Mouse (Mus musculus) cerebellum, adult 9-11 months (tissue): ENCODE measurements around the gene Gbp8.
"Not testable (repeated sequence)": the region's sequence is repeated elsewhere in the genome, so short reads cannot be mapped to it uniquely, and the experiment has no call there.

ENCODE experiments used
- DNase-seq: peaks from one replicate; pipeline ENCODE4 v3.0.0; 2022

The Gbp8 gene

DNA sequence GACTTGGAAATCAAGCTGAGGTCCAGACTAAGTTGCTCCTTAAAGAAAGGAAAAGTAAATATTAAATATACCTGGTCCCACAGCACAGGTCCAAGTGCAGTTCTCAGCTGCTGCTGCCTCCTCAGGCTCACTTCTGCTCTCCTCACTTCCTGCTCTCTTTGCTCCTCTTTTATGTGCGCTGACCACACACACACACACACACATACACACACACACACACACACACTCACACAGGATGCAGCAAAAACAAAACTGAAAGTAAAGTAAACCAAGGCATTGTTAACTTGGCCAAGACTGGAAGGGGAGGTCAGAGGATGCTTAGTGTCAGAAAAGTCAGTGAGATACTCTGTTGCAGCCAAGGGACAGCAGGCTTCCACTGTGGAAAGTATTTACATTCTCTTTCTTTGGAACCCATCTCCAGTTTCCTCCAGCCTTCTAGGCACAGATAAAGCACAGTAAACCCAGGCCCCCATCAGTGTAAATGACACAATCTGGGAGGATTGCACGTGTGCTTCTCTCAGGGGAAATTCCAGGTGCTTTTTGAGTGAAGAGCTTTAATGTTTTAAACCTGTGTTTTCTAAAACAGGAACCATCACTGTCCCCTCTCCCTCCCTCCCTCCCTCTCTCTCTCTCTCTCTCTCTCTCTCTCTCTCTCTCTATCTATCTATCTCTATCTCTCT lies at the start of gene Gbp8, which contains the start of the genes Gbp9 and Gbp4:
Gbp8 (minus strand) TSS at position 132 of the 680 bp plus-strand sequence.
Gbp9 (minus strand) TSS at position 131 of the 680 bp plus-strand sequence.
Gbp4 (minus strand) TSS at position 178 of the 680 bp plus-strand sequence.
- not testable (repeated sequence) for DNase-seq

DNA sequence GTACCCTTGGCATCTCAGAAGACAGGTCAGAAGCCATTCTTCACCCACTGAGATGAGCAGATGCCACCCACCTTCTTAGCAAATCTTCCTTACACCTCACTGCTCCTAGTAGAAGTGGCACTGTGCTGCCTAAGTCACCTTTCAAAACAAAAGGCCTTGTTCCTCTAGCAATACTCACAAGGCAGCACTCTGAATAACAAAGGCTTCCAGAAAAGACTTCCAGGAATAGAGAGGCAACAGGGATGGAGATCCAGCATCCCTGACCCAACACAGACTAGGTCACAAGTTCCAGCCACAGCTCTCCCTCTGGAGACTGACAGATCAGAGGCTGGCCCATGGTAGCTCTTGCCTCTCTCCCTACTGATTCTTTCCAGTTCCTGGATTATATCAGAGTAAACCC lies 42.1 kb upstream of the Gbp8 start:
- no peak for DNase-seq

DNA sequence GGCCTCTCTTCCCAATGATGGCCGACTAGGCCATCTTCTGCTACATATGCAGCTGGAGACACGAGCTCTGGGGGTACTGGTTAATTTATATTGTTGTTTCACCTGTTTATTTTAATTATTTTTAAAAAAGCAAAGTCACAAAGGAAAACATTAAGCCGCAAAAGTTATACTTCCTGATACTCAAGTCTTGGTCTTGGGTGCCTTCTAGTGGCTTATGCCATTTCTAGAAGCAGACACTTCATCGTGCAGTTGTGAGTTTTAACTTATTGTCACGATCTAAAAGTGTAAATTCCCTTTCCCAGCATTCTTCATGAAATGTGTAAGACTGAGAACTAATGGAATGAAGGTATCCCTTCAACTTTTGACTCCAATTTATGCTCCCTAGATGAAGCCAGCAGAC lies 17.2 kb upstream of the Gbp8 start:
- no peak for DNase-seq

DNA sequence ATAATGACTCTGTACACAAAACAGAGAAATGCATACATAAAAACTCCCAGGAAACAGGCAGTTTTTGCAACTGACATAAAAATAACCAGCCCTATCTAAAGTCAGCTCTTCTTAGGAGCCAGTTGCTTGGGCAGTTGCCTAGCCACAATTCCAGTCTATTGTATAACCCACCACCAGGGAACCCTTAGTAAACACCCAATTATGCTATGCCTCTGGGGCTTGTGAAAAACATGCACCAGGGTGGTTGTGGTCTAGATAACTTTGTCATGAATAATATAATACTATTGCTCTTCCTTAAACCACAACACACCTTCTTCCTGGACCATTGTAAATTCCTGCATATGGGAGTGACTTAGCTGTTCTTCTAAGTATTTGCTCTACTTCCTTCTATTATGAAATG lies 14.7 kb upstream of the Gbp8 start:
- no peak for DNase-seq

DNA sequence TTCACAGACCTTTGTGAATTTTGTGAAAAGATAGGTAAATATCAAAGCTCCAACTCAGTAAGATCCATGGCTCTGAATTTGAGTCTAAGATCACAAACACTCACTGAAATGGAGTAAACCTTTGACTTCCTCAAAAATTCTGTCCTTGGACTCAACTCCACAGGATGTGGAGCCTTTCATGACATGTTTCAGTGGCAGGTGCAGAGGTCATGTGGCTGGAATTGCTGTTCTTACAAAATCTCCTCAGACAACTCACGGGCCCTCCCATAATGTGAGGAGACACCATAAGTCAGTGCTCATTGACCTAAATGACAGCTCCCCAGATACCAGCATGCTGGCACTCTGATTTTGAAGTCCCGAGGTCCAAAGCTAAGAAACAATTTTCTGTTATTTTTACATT lies 8.7 kb upstream of the Gbp8 start:
- DNase-seq: not testable (repeated sequence)

DNA sequence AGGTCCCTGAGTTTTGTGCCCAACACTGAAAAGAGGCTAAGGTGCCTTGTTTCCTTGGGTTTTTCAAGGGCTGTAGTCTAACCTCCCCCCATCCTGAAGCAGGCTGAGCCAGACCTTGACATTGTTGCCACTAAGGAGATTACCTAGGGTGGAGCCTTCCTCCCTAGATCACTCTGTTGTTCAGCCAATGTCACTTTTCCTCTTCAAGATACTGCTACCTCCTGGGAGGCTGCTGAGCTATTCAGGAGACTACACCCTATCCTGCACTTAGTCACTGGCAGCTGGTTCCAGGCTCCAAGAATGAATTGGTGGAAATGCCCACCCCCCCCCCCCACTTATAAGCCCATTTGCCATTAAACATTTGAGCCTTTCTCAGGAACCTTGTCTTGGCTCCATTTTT lies 7.1 kb upstream of the Gbp8 start:
- DNase-seq: no peak

DNA sequence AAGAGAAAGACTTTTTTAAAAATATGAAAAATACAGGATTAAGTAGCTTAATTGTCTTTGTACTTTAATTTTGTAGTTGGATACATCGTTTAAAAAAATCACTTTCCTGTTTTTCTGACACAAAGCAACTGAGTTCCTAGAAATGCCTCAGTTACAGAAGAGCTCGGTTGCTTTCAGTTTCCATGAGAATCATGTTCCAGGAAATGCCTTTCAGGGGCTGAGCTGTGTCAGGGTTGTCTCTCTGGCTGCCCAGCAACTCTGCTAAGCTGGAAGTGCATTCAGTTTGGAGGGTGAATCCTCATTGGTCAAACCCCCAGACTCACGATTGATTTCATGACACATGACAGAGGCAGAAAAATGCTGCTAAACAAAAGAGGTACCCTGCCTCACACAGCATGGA lies 6.4 kb upstream of the Gbp8 start:
- DNase-seq: not testable (repeated sequence)

DNA sequence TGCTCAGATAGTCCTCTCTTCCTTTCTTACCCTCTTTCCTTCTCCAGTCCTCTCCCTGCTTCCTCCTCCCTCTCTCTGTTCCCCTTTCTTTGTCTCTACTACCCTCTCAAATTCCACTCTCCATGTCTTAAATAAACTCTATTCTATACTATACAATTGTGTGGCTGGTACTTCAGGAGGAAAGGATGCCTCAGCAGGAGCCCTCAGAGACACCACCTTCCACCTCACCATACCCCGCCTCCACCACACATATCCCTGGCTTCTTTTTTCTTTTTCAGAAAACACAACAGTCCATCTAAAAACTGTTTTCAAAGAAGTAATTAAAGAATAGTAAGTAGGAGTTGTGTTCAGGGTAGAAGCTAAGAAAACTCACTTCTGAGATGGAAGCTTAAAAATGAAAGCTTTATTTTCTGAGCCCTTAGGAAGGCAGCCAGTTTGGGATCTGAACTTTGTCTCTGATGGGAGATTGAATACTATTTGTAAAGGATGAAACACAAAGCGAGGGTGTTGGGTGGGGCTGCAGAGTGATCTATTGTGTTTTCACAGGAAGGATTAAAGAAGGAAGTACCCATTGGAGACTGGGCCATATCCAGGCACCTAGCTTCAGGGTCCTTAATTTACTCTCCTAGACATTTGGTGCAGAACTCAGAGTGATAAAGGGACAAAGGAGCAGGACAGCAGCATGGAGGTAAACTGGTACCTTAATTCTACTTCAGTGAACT lies 910 bp upstream of the Gbp8 start:
- DNase-seq: not testable (repeated sequence)

DNA sequence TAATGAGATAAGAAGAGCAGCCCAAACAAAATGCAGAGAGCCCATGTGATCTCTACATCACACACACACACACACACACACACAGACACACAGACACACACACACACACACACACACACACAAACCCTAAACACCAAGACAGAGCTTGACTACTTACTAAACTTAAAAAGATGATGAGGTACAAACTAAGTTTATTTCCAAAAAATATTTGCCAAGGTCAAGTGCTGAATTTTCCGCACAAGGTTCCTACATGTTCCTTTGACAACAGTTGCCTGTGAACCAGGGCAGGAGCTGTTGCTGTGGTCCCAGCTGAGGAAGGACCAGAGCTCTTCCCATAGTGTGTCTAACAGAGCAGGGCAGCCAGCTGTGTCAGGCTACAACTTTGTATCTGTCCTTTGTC lies 434 bp downstream of the Gbp8 start:
- no peak for DNase-seq

DNA sequence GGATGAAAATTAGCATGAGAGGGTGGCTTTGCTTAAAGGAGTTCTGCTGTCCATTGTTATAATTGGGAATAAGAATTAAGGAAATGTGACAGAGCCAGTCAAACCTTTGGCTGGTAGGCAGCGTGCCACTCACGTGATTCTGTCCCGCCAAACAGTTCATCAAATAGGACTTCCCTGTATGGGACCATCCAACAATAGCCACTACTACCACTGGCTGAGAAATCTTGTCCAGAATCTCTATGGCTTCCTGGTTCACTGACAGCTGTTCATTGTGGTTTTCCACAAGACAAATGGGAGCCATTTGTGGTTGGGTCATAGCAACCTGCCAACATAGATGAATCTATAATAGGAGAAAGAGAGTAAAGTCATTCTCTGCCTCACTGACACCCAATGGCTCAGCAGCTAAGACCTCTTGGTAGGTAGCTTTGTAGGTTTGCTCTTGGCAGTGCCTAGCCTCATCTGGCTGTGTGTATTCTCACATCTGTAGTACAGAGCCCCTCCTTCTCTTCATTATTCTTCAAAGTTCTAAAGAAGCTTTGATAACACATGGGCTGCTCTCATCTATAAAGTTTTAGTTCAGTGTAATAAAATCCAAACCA lies 2.5 kb downstream of the Gbp8 start:
- not testable (repeated sequence) for DNase-seq

DNA sequence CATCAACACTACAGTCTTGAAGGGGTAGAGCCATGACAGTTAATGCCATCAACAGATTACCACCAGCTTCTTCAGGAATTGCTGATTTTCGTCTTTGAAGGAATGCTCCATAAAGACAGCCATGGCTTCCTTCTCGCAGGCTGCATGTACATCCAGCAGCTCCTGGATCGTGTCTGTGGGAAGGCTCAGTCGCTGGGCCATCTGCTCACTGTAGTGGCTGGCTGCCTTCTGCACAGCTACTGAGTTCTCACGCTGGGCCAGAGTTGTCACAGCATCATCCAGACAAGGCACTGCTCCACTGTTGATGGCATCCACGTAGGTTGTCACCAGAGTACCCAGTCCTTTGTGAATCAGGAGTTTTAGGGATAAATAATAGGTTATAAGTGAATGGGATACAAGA lies 17.6 kb downstream of the Gbp8 start:
- not testable (repeated sequence) for DNase-seq

DNA sequence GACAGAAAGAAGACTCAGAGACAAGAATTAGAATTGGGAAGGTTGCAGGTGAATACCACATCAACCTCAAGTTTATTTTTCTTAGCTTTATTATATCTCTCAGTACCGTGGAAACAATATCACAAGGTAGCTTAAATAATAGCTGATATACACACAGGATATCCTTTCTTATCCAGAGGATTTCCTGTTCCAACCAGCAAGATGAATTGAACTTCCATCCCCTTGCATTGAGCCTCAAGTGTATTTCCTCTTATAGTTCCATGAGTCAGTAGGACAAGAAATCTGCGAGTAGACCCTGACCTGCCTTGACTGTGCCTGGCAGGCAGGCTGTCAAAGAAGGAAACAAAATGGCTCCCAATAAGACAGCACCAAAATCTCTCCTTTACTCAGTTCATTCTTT lies 23.6 kb downstream of the Gbp8 start:
- no peak for DNase-seq

DNA sequence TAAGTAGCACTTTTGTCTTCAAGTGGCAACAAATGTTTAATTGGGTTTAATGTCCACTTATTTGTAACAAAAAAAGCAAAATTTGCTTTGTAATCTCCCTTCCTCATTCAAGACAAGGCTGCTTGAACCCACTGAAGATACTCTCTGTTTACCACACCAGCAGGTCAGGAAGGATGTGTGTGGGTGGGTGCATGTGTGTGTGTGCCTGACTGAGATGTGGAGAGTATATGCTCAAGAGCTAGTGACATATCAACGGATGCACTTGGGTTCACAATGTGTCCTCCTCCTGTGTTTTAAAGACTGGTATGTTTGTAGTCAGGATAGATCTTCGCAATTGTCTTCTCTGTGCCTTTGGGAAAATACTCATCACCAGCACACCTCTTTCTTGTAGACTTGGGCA lies 24.6 kb downstream of the Gbp8 start:
- DNase-seq: no peak

DNA sequence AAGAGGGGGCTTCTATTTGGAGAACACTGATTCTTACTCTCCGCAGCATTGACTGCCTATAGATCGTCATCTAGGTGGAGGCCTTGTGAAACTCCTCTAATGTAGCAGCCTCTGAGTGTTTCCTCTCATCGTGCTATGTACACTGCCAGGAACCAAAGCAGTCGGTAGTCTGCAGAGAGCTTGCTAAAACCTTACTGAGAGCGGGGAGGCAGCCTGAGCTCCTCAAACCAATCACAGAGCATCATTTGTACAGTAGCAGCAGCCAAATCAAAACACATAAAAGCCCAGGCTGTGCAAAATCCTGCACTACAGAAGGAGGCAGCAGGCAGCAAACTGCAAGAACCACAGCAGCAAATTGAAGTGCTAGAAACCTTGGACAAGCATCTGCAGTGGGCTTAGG lies 25.7 kb downstream of the Gbp8 start:
- no peak for DNase-seq

DNA sequence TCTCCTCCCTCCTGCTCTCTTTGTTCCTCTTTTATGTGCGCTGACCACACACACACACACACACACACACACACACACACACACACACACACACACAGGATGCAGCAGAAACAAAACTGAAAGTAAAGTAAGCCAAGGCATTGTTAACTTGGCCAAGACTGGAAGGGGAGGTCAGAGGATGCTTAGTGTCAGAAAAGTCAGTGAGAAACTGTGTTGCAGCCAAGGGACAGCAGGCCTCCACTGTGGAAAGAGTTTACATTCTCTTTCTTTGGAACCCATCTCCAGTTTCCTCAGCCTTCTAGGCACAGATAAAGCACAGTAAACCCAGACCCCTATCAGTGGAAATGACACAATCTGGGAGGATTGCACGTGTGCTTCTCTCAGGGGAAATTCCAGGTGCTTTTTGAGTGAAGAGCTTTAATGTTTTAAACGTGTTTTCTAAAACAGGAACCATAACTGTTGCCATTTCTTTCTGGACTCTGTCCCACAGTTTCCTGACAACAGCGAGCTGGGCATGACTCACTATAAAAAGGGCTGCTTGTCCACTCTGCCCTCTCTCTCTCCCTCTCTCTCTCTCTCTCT lies 29.0 kb downstream of the Gbp8 start:
- DNase-seq: not testable (repeated sequence)

DNA sequence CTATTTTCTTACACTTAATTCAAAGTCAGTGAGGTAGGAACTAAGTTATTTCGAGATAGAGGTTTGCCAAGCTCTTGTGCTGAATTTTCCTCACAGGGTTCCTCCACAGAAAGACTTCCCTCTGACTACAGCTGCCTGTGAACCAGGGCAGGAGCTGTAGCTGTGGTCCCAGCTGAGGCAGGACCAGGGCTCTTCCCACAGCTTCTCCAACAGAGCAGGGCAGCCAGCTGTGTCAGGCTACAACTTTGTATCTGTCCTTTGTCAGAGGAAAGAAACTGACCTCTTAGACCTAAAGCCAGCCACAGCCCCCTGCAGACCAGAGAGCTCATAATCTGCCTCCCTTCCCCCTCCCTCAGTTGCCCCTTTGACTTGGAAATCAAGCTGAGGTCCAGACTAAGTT lies 29.6 kb downstream of the Gbp8 start:
- DNase-seq: not testable (repeated sequence)

DNA sequence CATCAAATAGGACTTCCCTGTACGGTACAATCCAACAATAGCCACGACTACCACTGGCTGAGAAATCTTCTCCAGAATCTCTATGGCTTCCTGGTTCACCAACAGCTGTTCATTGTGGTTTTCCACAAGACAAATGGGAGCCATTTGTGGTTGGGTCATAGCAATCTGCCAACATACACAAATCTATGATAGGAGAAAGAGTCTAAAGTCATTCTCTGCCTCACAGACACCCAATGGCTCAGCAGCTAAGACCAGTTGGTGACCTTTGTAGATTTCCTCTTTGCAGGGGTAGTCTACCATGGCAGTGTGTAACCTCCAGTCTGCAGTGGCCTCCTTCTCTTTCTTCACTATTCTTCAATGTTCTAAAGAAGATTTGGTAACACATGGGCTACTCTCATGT lies 33.7 kb downstream of the Gbp8 start:
- not testable (repeated sequence) for DNase-seq

DNA sequence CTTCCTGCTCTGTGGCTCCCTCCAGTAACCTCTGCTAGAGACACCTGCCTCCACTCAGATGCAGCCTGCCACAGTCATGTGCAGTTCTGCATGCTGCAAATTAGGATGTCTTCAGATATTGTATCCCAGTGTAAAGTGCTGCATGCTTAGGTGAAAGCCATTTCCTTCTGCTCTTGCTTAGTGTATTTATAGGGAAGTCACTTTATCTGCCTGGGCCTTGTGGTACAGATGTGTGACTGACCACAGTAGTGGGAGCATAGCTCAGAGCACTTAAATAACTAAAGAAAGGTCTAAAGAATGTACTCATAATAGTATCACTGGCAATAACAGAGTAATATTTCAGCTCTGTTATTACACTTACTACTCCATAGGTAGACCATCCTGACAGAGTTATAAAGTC lies 57.4 kb downstream of the Gbp8 start:
- DNase-seq: no peak

DNA sequence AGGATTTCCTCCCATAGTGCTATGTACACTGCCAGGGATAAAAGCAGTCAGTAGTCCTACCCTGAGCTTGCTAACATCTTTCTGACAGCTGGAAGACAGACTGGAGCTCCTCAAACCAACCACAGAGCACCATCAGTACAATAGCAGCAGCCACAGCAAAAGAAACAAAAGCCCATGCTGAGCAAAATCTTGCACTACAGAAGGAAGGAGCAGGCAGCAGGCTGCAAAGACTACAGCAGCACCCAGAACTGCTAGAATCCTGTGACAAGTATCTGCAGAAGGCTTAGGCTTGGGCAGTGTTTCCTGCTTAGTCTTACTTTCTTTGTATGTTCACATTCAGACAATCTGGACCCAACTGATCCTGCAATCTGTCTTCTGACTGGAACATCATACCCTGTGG lies 71.0 kb downstream of the Gbp8 start:
- not testable (repeated sequence) for DNase-seq

DNA sequence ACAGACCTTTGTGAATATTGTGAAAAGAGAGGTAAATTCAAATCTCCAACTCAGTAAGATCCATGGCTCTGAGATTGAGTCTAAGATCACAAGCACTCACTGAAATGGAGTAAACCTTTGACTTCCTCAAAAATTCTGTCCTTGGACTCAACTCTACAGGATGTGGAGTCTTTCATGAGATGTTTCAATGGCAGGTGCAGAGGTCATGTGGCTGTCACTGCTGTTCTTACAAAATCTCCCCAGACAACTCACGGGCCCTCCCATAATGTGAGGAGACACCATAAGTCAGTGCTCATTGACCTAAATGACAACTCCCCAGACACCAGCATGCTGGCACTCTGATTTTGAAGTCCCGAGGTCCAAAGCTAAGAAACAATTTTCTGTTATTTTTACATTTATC lies 74.9 kb downstream of the Gbp8 start:
- DNase-seq: not testable (repeated sequence)

DNA sequence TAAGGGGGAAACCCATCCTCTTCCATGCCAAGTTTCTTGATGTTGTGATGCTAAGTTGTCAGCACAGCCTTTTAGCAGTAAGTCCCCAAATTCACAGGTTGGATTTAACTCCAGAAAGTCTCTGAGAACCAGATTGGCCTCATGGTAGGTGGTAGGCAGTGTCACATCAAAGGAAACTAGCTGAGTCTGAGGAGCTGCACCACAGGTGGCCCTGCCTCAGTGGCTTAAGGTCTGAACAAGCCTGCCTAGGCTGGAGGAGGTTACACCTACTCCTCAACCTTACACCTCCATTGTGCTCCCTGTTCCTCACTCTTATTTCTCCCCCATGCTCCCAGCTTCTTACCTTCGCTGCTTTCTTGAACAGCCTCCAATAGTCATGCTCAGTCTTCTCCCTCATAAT lies 76.0 kb downstream of the Gbp8 start:
- DNase-seq: no peak

DNA sequence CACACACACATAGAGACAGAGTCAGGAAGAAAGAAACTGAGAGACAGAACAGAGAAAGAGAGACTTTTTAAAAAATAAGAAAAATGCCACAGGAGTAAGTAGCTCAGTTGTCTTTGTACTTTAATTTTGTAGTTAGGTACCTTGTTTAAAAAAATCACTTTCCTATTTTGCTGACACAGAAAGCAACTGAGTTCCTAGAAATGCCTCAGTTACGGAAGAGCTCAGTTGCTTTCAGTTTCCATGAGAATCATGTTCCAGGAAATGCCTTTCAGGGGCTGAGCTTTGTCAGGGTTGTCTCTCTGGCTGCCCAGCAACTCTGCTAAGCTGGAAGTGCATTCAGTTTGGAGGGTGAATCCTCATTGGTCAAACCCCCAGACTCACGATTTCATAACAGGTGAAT lies 76.9 kb downstream of the Gbp8 start:
- DNase-seq: not testable (repeated sequence)

DNA sequence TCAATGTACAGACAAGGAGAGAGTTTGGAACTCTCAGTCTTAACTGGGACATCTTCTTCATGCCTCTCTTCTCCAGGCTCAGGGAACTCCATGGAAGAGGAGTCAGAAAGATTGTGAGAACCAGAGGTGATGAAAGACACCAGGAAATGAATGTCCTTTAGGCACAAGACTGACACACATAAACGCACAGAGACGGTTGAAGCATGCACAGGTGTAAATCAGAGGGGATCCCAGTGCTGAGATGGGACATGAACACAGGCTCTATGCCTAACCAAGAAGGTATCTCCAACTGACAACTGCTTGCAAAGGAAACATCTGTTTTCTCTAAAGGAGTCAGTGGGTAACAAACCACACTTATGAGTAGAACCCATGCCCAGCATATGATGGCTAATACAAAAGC lies 79.1 kb downstream of the Gbp8 start:
- DNase-seq: no peak

DNA sequence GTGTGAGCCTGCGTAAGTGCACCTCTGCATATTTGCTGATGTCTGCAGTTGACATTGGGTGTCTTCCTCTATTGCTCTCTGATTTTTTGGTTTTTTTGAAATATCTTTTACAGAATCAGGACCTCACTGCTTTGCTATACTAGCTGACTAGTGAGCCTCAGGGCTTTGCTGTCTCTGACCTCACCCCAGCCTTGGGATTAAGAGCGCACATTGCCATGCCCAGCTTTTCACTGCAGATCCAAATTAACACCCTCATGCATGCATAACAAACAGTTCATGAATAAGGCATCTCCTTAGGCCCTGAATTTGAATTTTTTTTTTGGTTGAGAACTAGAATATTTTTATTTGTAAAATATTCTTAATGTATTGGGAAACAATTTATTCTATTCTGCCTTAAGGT lies 84.1 kb downstream of the Gbp8 start:
- no peak for DNase-seq
